In genomic region chr6:86420491-86420890, GRCm38 (mm10) we compare ENCODE assay signal across 10 mouse cellular contexts. TPM values are rescaled to one million over a fixed set of nuclear protein-coding genes. Genes with fewer than 3 reads are reported as not detected.
DNase-seq lines count a peak whose midpoint lies in the region; ATAC-seq and TF ChIP-seq lines count a peak whose summit lies in the region.
"Had no signal": no experiment of that assay in that cellular context is flagged by ENCODE, and none has a peak within 500 bp of the region (broad histone marks: within the 10 kb centered on the region; RNA-seq: fewer than 3 reads in every experiment).

No protein-coding gene starts in this region.

- no peaks in the 10 kb centered on the region for H3K27me3 ChIP-seq in lung, postnatal 0 days (replicated peaks; ENCODE audit: insufficient read depth, low read length)
- H3K27me3 ChIP-seq: limb, embryonic 12.5 days had no signal

- peak; percentile 42 for DNase-seq in adrenal gland, postnatal 14 days
- DNase-seq in adrenal gland, postnatal 25 days: no peak
- peak; percentile 48 for DNase-seq in lung, postnatal 0 days (ENCODE audit: low spot score)
- DNase-seq in lung, postnatal 25 days (ENCODE audit: low spot score): no peak
- peak; percentile 11 to 46 for DNase-seq in natural killer cell, adult 2 months (ENCODE audit: low spot score in 2 of 2)
- DNase-seq in kidney, postnatal 25 days: no peak
- DNase-seq in left cerebral cortex, adult 8-10 months (ENCODE audit: low spot score in 2 of 2): no peak

- WGBS in lung, postnatal 0 days: 74% methylated on average over 6 of the region's 6 CpGs
- WGBS in bone marrow, adult 2 months: 85% methylated on average over 6 of the region's 6 CpGs

- no peak for TF ChIP-seq POLR2A in bone marrow, adult 2 months (IDR thresholded peaks at IDR 0.05; ENCODE audit: borderline replicate concordance, control insufficient read depth, low read depth, low read length)

- H3K27ac ChIP-seq in lung, postnatal 0 days (ENCODE audit: low read length): no peak overlapping the region
- H3K27ac ChIP-seq in bone marrow, adult 2 months (ENCODE audit: control insufficient read depth, insufficient read depth, low read depth, low read length, poor library complexity): no peak overlapping the region
- H3K27ac ChIP-seq: limb, embryonic 12.5 days had no signal

- H3K9ac ChIP-seq in lung, postnatal 0 days (replicated peaks; ENCODE audit: low read depth): no peak overlapping the region
- H3K9ac ChIP-seq: limb, embryonic 12.5 days had no signal

- H3K4me1 ChIP-seq in lung, postnatal 0 days (ENCODE audit: insufficient read depth, low read depth, low read length): no peaks in the 10 kb centered on the region
- no peaks in the 10 kb centered on the region for H3K4me1 ChIP-seq in bone marrow, adult 2 months (ENCODE audit: control insufficient read depth, insufficient read depth, low read length)
- H3K4me1 ChIP-seq: limb, embryonic 12.5 days had no signal

- ATAC-seq in lung, postnatal 0 days: no peak

- TF ChIP-seq EP300 in lung, postnatal 0 days (IDR thresholded peaks at IDR 0.05): no peak

- no peak overlapping the region for H3K4me2 ChIP-seq in lung, postnatal 0 days (replicated peaks; ENCODE audit: low read depth, low read length)
- H3K4me2 ChIP-seq: limb, embryonic 12.5 days had no signal

- TF ChIP-seq CTCF in lung, postnatal 0 days (IDR thresholded peaks at IDR 0.05): peak; percentile 70
- peak; percentile 34; the same call in 1 of the 2 replicates for TF ChIP-seq CTCF in bone marrow, adult 2 months (IDR thresholded peaks at IDR 0.05; ENCODE audit: control insufficient read depth, insufficient read depth, low read length)

- H3K9me3 ChIP-seq in lung, postnatal 0 days (ENCODE audit: low read length): no peaks in the 10 kb centered on the region
- H3K9me3 ChIP-seq: limb, embryonic 12.5 days had no signal

- H3K4me3 ChIP-seq in lung, postnatal 0 days (ENCODE audit: low read depth, low read length): no peak overlapping the region
- no peak overlapping the region for H3K4me3 ChIP-seq in bone marrow, adult 2 months (replicated peaks; ENCODE audit: control insufficient read depth, low read depth, low read length)
- H3K4me3 ChIP-seq: limb, embryonic 12.5 days; myocyte had no signal

- H3K36me3 ChIP-seq in lung, postnatal 0 days (ENCODE audit: insufficient read depth, low read length): peaks cover 30% of the 10 kb centered on the region; the same call in 1 of the 2 replicates

RNA-seq across cellular contexts. Expression of gene Gm44790, which starts 6.0 kb away (rescaled TPM):
- 0.78 TPM in 1 of 2 replicates, not detected in the other for total RNA-seq in adrenal gland, postnatal 14 days (2021)
- not detected in 2 replicates for total RNA-seq in adrenal gland, postnatal 25 days (2021)
- polyA plus RNA-seq in lung, postnatal 0 days (2015; fragmentation: Nextera tagmentation; extraction: Ambion mirVana): not detected in 2 replicates
- polyA plus RNA-seq in bone marrow, adult 2 months (2011; ENCODE audit: insufficient read depth, insufficient read length, low replicate concordance, missing spikeins): not detected in 2 replicates
- 1 to 10 TPM in 1 of 4 experiments, under 1 TPM in 1, not detected in 2; 0.84 to 3.2 TPM for total RNA-seq in left cerebral cortex, adult 8-10 months (2022)
- polyA plus RNA-seq: limb, embryonic 12.5 days; myocyte had no signal

RNA-seq across cellular contexts. Expression of gene Tia1, which starts 16.5 kb away (rescaled TPM):
- total RNA-seq in adrenal gland, postnatal 14 days (2021): 48.8 and 69.5 TPM in 2 replicates
- total RNA-seq in adrenal gland, postnatal 25 days (2021): 82.0 and 85.8 TPM in 2 replicates
- 59.1 and 66.3 TPM in 2 replicates for polyA plus RNA-seq in lung, postnatal 0 days (2015; fragmentation: Nextera tagmentation; extraction: Ambion mirVana)
- polyA plus RNA-seq in bone marrow, adult 2 months (2011; ENCODE audit: insufficient read depth, insufficient read length, low replicate concordance, missing spikeins): 15.3 and 28.8 TPM in 2 replicates
- total RNA-seq in left cerebral cortex, adult 8-10 months (2022): 100 to 1,000 TPM in 2 of 4 experiments, 10 to 100 TPM in 2; 91.0 to 107 (median 99.9) TPM

RNA-seq across cellular contexts. Expression of gene C87436, which starts 17.7 kb away (rescaled TPM):
- 15.6 and 16.4 TPM in 2 replicates for total RNA-seq in adrenal gland, postnatal 14 days (2021)
- total RNA-seq in adrenal gland, postnatal 25 days (2021): 26.0 and 31.3 TPM in 2 replicates
- polyA plus RNA-seq in lung, postnatal 0 days (2015; fragmentation: Nextera tagmentation; extraction: Ambion mirVana): 23.3 and 23.5 TPM in 2 replicates
- 7.9 and 13.3 TPM in 2 replicates for polyA plus RNA-seq in bone marrow, adult 2 months (2011; ENCODE audit: insufficient read depth, insufficient read length, low replicate concordance, missing spikeins)
- 10 to 100 TPM; 19.3 to 25.6 (median 22.3) TPM for total RNA-seq in left cerebral cortex, adult 8-10 months (2022)

RNA-seq across cellular contexts. Expression of gene Pcyox1, which starts 23.5 kb away (rescaled TPM):
- total RNA-seq in adrenal gland, postnatal 14 days (2021): 145 and 151 TPM in 2 replicates
- 208 and 254 TPM in 2 replicates for total RNA-seq in adrenal gland, postnatal 25 days (2021)
- 54.2 and 58.6 TPM in 2 replicates for polyA plus RNA-seq in lung, postnatal 0 days (2015; fragmentation: Nextera tagmentation; extraction: Ambion mirVana)
- polyA plus RNA-seq in bone marrow, adult 2 months (2011; ENCODE audit: insufficient read depth, insufficient read length, low replicate concordance, missing spikeins): 15.1 and 22.8 TPM in 2 replicates
- total RNA-seq in left cerebral cortex, adult 8-10 months (2022): 100 to 1,000 TPM; 115 to 118 (median 116) TPM

RNA-seq across cellular contexts. Expression of gene Snrpg, which starts 49.4 kb away (rescaled TPM):
- 248 and 268 TPM in 2 replicates for total RNA-seq in adrenal gland, postnatal 14 days (2021)
- total RNA-seq in adrenal gland, postnatal 25 days (2021): 378 and 463 TPM in 2 replicates
- 234 and 251 TPM in 2 replicates for polyA plus RNA-seq in lung, postnatal 0 days (2015; fragmentation: Nextera tagmentation; extraction: Ambion mirVana)
- polyA plus RNA-seq in bone marrow, adult 2 months (2011; ENCODE audit: insufficient read depth, insufficient read length, low replicate concordance, missing spikeins): 224 and 244 TPM in 2 replicates
- total RNA-seq in left cerebral cortex, adult 8-10 months (2022): 10 to 100 TPM; 47.4 to 75.1 (median 61.7) TPM

Comparison
In these comparisons a context has a peak if more than half of its experiments do, and no peak if none do; other contexts are left out.
1. DNase-seq: peak in adrenal gland, postnatal 14 days (single experiment), lung, postnatal 0 days (single experiment) and natural killer cell, adult 2 months (2 of 2); none in adrenal gland, postnatal 25 days (single experiment), lung, postnatal 25 days (single experiment), kidney, postnatal 25 days (0 of 2) and left cerebral cortex, adult 8-10 months (0 of 2).